Mouse (Mus musculus) lung, postnatal 0 days (tissue): ENCODE measurements around the gene Cgn. TPM values are rescaled to one million over a fixed set of nuclear protein-coding genes. Genes with fewer than 3 reads are reported as not detected.

Experiments used
- ATAC-seq: fragments of 200-750 bp; cut with Nextera tagmentation; 2 replicates; pipeline ENCODE4 v1.8.0; 2017; ENCODE audit warnings: moderate library complexity
- DNase-seq: peaks from one replicate; pipeline ENCODE4 v3.0.0-alpha.2; 2016; ENCODE audit warnings: low spot score
- H3K27ac ChIP-seq: fragments of 300-500 bp; sonication (generic); 2 replicates; pipeline ENCODE4 v1.5.1; 2014; ENCODE audit warnings: antibody characterized with exemption, mild to moderate bottlenecking, low read length, mixed read lengths
- H3K27me3 ChIP-seq: fragments of 300-500 bp; sonication (generic); replicated peaks from 2 replicates; pipeline ENCODE4 v1.6.1; 2014; ENCODE audit warnings: low read length, mixed read lengths; ENCODE audit not compliant: insufficient read depth
- H3K36me3 ChIP-seq: fragments of 300-500 bp; sonication (generic); 2 replicates; pipeline ENCODE4 v1.6.1; 2014; ENCODE audit warnings: low read length, mixed read lengths; ENCODE audit not compliant: insufficient read depth
- H3K4me1 ChIP-seq: fragments of 300-500 bp; sonication (generic); 2 replicates; pipeline ENCODE4 v1.6.1; 2014; ENCODE audit warnings: antibody characterized with exemption, low read depth, low read length, mixed read lengths; ENCODE audit not compliant: insufficient read depth
- H3K4me2 ChIP-seq: fragments of 300-500 bp; sonication (generic); replicated peaks from 2 replicates; pipeline ENCODE4 v1.6.1; 2014; ENCODE audit warnings: low read depth, mild to moderate bottlenecking, low read length, moderate library complexity, mixed read lengths
- H3K4me3 ChIP-seq: fragments of 300-500 bp; sonication (generic); 2 replicates; pipeline ENCODE4 v1.5.1; 2014; ENCODE audit warnings: low read depth, low read length
- H3K9ac ChIP-seq: fragments of 300-500 bp; sonication (generic); replicated peaks from 2 replicates; pipeline ENCODE4 v1.6.1; 2014; ENCODE audit warnings: low read depth, mild to moderate bottlenecking
- H3K9me3 ChIP-seq: fragments of 300-500 bp; sonication (generic); 2 replicates; pipeline ENCODE4 v1.6.1; 2016; ENCODE audit warnings: low read length, mixed read lengths
- CTCF ChIP-seq: IDR thresholded peaks from 2 replicates; pipeline ENCODE4 v1.5.1; 2016; ENCODE audit warnings: antibody characterized with exemption, mild to moderate bottlenecking
- EP300 ChIP-seq: IDR thresholded peaks from 2 replicates; pipeline ENCODE4 v1.6.1; 2016; ENCODE audit warnings: antibody characterized with exemption, mild to moderate bottlenecking, control low read depth
- WGBS: fragments of 180-500 bp; shearing (Covaris S2); extraction: QIAGEN DNeasy Blood & Tissue Kit; methylation state at CpG from one replicate; pipeline ENCODE4 v1.1.7; 2014; 5-methylcytosine and 5-hydroxymethylcytosine counted together
- polyA plus RNA-seq: library from polyadenylated mRNA; unstranded; fragments of >200 nt; fragmentation: Nextera tagmentation; extraction: Ambion mirVana; gene quantifications from 2 replicates; pipeline ENCODE4 v1.2.1, GENCODE M21; 2015

Cgn gene
- polyA plus RNA-seq, 1 experiment from 2014 or later = 29.6 TPM

DNA sequence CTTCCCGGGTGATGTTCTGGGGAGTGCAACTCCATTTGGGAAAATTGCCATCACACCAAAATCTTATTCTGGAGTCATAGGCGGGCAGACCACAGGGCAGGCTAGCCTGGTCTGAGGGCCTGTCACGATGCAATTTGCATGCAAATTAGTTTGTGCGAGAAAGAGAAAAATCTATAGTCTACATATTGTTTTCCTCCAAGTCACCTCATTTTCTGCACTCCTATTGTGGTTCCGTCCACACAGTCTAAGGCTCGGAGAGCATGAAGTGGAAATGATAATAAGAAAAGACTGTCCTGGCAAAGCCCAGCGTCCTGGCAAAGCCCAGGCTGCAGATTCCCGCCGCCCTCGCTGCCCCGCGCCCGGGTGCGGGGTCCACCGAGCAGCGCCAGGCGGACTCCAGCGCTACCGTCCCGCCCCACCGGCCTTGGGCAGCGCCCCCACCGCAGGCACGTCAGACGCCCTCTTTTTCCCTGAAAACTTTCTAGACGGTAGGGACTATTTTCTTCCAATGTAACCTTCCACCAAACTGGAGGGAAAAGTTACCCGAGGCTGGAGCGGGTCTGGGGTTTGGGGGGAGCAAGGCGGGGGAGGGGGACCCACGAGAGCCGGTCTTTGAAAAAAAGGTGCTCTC lies 34.8 kb upstream of the Cgn start:
- H3K4me2 ChIP-seq = peak overlapping the region; percentile 77
- no peaks in the 10 kb centered on the region for H3K36me3 ChIP-seq
- no peak for TF ChIP-seq EP300
- peak; percentile 11; the same call in 1 of the 2 replicates for TF ChIP-seq CTCF
- no peaks in the 10 kb centered on the region for H3K4me1 ChIP-seq
- peak overlapping the region; percentile 73 for H3K9ac ChIP-seq
- peak overlapping the region; percentile 67 for H3K4me3 ChIP-seq
- peak; percentile 55 for ATAC-seq
- WGBS = 2% methylated on average over 31 of the region's 31 CpGs
- peak overlapping the region; percentile 65 for H3K27ac ChIP-seq
- H3K9me3 ChIP-seq = no peaks in the 10 kb centered on the region
- DNase-seq = peak; percentile 68
- no peaks in the 10 kb centered on the region for H3K27me3 ChIP-seq

DNA sequence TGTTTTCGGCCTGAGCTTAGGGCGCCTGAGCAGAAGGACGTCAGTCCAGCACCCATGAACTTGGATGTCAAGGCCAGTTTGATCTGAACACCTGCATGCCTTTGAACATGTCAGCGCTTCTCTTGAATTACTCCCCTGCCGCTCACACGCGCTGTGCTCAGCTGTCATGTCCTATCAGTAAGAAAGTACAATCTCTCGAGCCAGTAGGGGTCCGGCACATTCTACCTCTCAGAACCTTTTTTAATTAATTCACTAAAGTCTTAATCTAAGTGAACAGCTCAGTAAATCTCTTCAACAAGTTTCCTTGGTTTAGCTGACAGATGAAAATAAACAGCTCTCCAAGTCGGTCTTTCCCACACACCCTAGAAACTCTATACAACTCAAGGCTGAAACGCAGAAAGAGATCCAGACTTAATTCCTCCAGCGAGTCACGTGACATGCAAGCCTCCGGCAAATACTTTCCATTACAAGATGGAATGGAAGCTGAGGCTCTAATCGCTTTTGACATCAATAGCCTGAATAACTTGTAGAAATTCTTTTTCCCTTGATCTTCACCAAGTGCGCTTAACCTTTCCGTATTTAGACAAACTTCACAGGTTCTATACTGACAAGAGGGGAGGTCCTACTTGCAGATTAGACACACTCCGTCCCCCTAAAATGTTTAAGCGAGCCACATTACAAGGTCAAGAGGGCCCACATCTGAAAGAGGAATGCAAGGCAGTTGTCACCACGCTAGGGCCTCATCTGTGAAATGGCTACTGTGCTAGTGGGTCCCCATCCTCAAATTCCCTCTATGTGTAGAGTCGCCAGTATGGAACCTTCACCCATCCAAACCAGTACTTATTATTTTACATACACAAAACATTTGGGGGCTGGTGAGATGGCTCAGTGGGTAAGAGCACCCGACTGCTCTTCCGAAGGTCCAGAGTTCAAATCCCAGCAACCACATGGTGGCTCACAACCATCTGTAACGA lies 33.4 kb upstream of the Cgn start:
- ATAC-seq = no peak
- TF ChIP-seq CTCF (no peak), EP300 (no peak)
- Histone ChIP-seq H3K9me3 (no peaks in the 10 kb centered on the region), H3K36me3 (no peaks in the 10 kb centered on the region), H3K4me1 (no peaks in the 10 kb centered on the region), H3K9ac (no peak overlapping the region), H3K27me3 (no peaks in the 10 kb centered on the region), H3K27ac (no peak overlapping the region), H3K4me3 (no peak overlapping the region), H3K4me2 (no peak overlapping the region)
- 60% methylated on average over 23 of the region's 24 CpGs for WGBS
- peak; percentile 26 for DNase-seq

DNA sequence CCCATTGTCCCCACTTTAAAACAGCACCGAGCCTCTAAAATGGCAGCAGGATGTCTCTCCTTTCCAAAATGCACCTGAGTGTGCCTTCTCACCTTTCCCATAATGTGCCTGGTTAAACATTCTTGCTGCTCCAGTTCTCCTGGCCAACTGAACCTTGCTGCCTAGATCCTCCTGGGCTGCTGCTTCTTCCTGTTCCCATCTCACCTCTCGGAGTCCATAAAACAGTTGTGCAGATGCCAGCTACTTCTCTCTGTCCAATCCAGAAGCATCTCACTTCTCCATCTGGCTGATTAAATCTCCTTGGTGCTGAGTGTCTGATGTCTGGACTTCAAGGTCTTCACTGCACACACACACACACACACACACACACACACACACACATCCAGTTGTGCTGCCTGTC lies 31.4 kb upstream of the Cgn start:
- Histone ChIP-seq H3K9me3 (no peaks in the 10 kb centered on the region), H3K27me3 (no peaks in the 10 kb centered on the region), H3K4me1 (no peaks in the 10 kb centered on the region), H3K4me2 (no peak overlapping the region), H3K27ac (no peak overlapping the region), H3K9ac (no peak overlapping the region), H3K36me3 (no peaks in the 10 kb centered on the region), H3K4me3 (no peak overlapping the region)
- no peak for DNase-seq
- TF ChIP-seq CTCF (no peak), EP300 (no peak)
- 90% methylated on average over 2 of the region's 2 CpGs for WGBS
- no peak for ATAC-seq

DNA sequence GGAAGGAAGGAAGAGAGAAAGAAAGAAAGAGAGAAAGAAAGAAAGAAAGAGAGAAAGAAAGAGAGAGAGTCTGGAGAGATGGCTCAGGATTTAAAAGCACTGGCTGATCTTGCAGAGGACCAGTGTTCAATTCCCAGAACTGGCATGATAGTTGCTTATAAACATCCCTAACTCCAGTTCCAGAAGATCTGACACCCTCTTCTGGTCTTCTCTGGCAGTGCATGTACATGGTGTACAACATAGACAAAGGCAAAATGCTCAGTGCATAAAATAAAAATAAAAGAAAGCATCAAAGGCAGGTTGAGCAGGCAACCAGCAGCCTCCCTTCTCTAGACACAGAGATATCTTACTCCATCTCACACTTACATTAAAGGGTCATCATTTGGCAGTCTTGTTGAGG lies 29.3 kb upstream of the Cgn start:
- Histone ChIP-seq H3K36me3 (no peaks in the 10 kb centered on the region), H3K27me3 (no peaks in the 10 kb centered on the region), H3K4me3 (no peak overlapping the region), H3K9ac (no peak overlapping the region), H3K9me3 (no peaks in the 10 kb centered on the region), H3K4me2 (no peak overlapping the region), H3K27ac (no peak overlapping the region), H3K4me1 (no peaks in the 10 kb centered on the region)
- DNase-seq = no peak
- peak; percentile 30 for TF ChIP-seq CTCF
- no peak for TF ChIP-seq EP300
- no peak for ATAC-seq

DNA sequence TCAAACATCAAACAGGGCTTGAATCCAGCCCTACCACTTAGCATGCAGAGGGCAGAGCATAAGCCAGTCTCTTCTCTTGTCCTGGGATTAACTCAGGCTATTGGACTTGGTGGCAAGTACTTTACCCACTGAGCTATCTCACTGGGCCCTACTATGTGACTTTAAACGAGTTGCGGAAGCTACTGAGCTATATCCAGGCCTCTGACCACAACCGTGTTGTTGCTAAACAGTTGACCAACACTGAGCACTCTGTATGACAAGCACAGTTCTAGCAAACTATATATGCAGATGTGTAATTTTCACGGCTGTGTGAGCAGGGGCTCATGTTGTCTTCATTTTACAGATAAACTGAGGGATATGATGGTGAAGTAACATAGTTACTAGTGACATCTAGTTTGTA lies 28.4 kb upstream of the Cgn start:
- Histone ChIP-seq H3K9ac (no peak overlapping the region), H3K27me3 (no peaks in the 10 kb centered on the region), H3K4me2 (no peak overlapping the region), H3K4me3 (no peak overlapping the region), H3K27ac (no peak overlapping the region), H3K9me3 (no peaks in the 10 kb centered on the region), H3K4me1 (no peaks in the 10 kb centered on the region), H3K36me3 (no peaks in the 10 kb centered on the region)
- 81% methylated on average over 4 of the region's 4 CpGs for WGBS
- DNase-seq = no peak
- TF ChIP-seq CTCF (no peak), EP300 (no peak)
- no peak for ATAC-seq

DNA sequence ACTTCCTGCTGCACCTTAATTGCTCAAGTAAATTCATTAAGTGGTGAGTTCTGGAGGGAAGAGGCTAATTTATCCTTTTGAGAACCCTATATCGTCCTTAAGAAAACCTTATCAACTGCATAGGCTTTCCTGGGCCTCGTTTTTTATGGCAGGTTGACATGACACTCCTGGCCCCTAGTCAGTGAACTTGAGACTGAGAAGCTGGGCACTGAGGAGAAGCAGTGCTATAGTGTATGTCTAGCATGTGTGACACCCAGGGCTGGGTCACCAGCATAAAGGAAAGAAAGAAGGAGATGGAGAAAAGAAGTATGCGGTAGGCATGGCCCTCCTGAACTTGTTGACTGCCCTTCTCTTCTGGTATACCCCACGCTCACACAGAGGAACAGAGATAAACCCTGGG lies 27.8 kb upstream of the Cgn start:
- H3K9me3 ChIP-seq = no peaks in the 10 kb centered on the region
- 64% methylated on average over 4 of the region's 4 CpGs for WGBS
- H3K27me3 ChIP-seq = no peaks in the 10 kb centered on the region
- H3K4me1 ChIP-seq = no peaks in the 10 kb centered on the region
- H3K36me3 ChIP-seq = no peaks in the 10 kb centered on the region
- no peak for ATAC-seq
- no peak overlapping the region for H3K4me2 ChIP-seq
- H3K27ac ChIP-seq = no peak overlapping the region
- TF ChIP-seq EP300 = no peak
- H3K4me3 ChIP-seq = no peak overlapping the region
- no peak for DNase-seq
- no peak overlapping the region for H3K9ac ChIP-seq
